Mouse (Mus musculus) kidney, embryonic 15.5 days (tissue): ENCODE measurements around the gene Ahsa1. TPM values are rescaled to one million over a fixed set of nuclear protein-coding genes. Genes with fewer than 3 reads are reported as not detected.

Source experiments
- ATAC-seq: fragments of 200-750 bp; cut with Nextera tagmentation; replicated peaks from 2 replicates; pipeline ENCODE4 v1.8.0; 2017; ENCODE audit warnings: moderate TSS enrichment; ENCODE audit not compliant: low FRiP score
- H3K27ac ChIP-seq: fragments of 300-500 bp; sonication (generic); 2 replicates; pipeline ENCODE4 v1.5.1; 2015; ENCODE audit warnings: mild to moderate bottlenecking, inconsistent platforms
- H3K27me3 ChIP-seq: fragments of 300-500 bp; sonication (generic); 2 replicates; pipeline ENCODE4 v1.6.1; 2015; ENCODE audit warnings: inconsistent platforms
- H3K36me3 ChIP-seq: fragments of 300-500 bp; sonication (generic); 2 replicates; pipeline ENCODE4 v1.6.1; 2015; ENCODE audit warnings: inconsistent platforms
- H3K4me1 ChIP-seq: fragments of 300-500 bp; sonication (generic); 2 replicates; pipeline ENCODE4 v1.6.1; 2015; ENCODE audit warnings: inconsistent platforms
- H3K4me2 ChIP-seq: fragments of 300-500 bp; sonication (generic); 2 replicates; pipeline ENCODE4 v1.6.1; 2015; ENCODE audit warnings: moderate library complexity, mild to moderate bottlenecking, inconsistent platforms
- H3K4me3 ChIP-seq: fragments of 300-500 bp; sonication (generic); replicated peaks from 2 replicates; pipeline ENCODE4 v1.5.1; 2015; ENCODE audit warnings: mild to moderate bottlenecking, inconsistent platforms
- H3K9ac ChIP-seq: fragments of 300-500 bp; sonication (generic); 2 replicates; pipeline ENCODE4 v1.6.1; 2015; ENCODE audit warnings: mild to moderate bottlenecking, inconsistent platforms
- H3K9me3 ChIP-seq: fragments of 300-500 bp; sonication (generic); replicated peaks from 2 replicates; pipeline ENCODE4 v1.6.1; 2016; ENCODE audit warnings: inconsistent platforms
- WGBS: fragments of 180-500 bp; shearing (Covaris S2); methylation state at CpG from one replicate; pipeline ENCODE4 v1.1.7; 2015; ENCODE audit warnings: mixed read lengths; 5-methylcytosine and 5-hydroxymethylcytosine counted together
- microRNA-seq: library from miRNA; unstranded; fragments of <30 nt; microRNA quantifications from one replicate; pipeline ENCODE4, GENCODE M21; 2016
- polyA plus RNA-seq: library from polyadenylated mRNA; unstranded; fragments of >200 nt; fragmentation: Nextera tagmentation; extraction: Ambion mirVana; gene quantifications from 2 replicates; pipeline ENCODE4 v1.2.1, GENCODE M21; 2015

Gene Ahsa1
- polyA plus RNA-seq, 1 experiment from 2014 or later = 235 TPM

DNA sequence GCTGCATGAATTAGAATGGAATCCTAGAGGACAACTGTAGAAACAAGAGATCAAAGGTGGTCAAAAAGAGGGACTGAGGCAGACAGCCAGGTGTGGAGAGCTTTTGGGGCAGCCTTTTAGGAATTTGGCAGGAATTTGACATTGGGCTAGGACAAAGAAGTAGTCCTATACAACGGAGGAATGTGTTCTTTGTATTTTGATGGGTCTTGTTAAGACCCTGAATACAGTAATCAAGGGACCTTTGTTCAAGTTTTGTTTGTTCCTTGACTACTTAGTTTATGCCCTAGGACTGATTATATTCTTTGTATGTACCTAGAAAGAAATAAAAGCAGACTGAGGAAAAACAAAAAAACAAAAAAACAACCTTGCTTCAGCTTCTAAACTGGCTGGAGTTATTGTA lies 51.7 kb downstream of the Ahsa1 start:
- Histone ChIP-seq H3K4me1 (no peaks in the 10 kb centered on the region), H3K27ac (no peak overlapping the region), H3K4me3 (no peak overlapping the region), H3K9me3 (no peaks in the 10 kb centered on the region), H3K9ac (no peak overlapping the region), H3K4me2 (no peak overlapping the region), H3K27me3 (no peaks in the 10 kb centered on the region), H3K36me3 (peaks cover 10% of the 10 kb centered on the region)
- no peak for ATAC-seq
- WGBS = 82% methylated on average over 1 of the region's 1 CpGs

DNA sequence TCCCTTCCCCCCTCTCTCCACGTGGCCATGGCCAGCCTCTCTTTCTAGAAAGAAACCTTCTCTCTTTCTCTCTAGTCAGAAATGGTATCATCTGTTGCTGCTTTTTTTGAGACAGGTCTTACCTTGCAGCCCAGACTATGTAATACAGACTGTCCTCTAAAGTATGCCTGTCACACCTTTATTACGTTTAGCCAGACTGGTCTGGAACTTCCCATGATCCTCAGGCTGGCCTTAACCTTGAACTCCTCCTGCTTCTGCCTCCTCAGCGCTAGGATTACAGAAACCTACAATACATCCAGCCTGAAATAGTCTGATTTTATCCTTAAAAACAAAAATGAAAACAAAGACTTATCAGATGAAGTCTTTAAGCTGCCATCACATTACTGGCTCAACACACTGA lies 53.0 kb downstream of the Ahsa1 start:
- Histone ChIP-seq H3K27ac (no peak overlapping the region), H3K4me1 (no peaks in the 10 kb centered on the region), H3K36me3 (peaks cover 10% of the 10 kb centered on the region), H3K9me3 (no peaks in the 10 kb centered on the region), H3K4me2 (no peak overlapping the region), H3K4me3 (no peak overlapping the region), H3K9ac (no peak overlapping the region), H3K27me3 (no peaks in the 10 kb centered on the region)
- whole genome bisulfite sequencing = 82% methylated on average over 3 of the region's 3 CpGs
- no peak for ATAC-seq

Small RNA genes lying within 50 kb of the gene (microRNA-seq; reads per million reads assigned to microRNA genes)
- not detected for gene Gm47293

Other genes starting within 250 kb of the Ahsa1 start
- 0.06 and 0.10 TPM in 2 replicates for gene Tmem63c, start 245.1 kb upstream of the Ahsa1 start, polyA plus RNA-seq
- gene Ngb, start 163.9 kb upstream of the Ahsa1 start, polyA plus RNA-seq = 0.69 and 0.74 TPM in 2 replicates
- gene Gstz1, start 119.3 kb upstream of the Ahsa1 start, polyA plus RNA-seq = 43.9 and 56.1 TPM in 2 replicates
- 18.5 and 19.0 TPM in 2 replicates for gene Pomt2, start 118.5 kb upstream of the Ahsa1 start, polyA plus RNA-seq
- gene Samd15, start 66.8 kb upstream of the Ahsa1 start, polyA plus RNA-seq = 1.3 and 1.7 TPM in 2 replicates
- gene Tmed8, start 66.0 kb upstream of the Ahsa1 start, polyA plus RNA-seq = 2.1 and 2.2 TPM in 2 replicates
- 0.55 and 0.66 TPM in 2 replicates for gene Noxred1, start 27.7 kb upstream of the Ahsa1 start, polyA plus RNA-seq
- 44.4 and 46.6 TPM in 2 replicates for gene Vipas39, start 223 bp upstream of the Ahsa1 start, polyA plus RNA-seq
- gene Ism2, start 33.2 kb downstream of the Ahsa1 start, polyA plus RNA-seq = 0.98 and 1.1 TPM in 2 replicates
- gene Sptlc2, start 121.9 kb downstream of the Ahsa1 start, polyA plus RNA-seq = 75.4 and 78.5 TPM in 2 replicates
- gene Slirp, start 177.4 kb downstream of the Ahsa1 start, polyA plus RNA-seq = 310 and 326 TPM in 2 replicates
- gene Alkbh1, start 177.5 kb downstream of the Ahsa1 start, polyA plus RNA-seq = 61.9 and 64.6 TPM in 2 replicates
- 135 and 136 TPM in 2 replicates for gene Snw1, start 205.8 kb downstream of the Ahsa1 start, polyA plus RNA-seq
- not detected in 2 replicates for gene Gm5788, start 228.2 kb downstream of the Ahsa1 start, polyA plus RNA-seq
- not detected in 2 replicates for gene Gm8300, start 247.8 kb downstream of the Ahsa1 start, polyA plus RNA-seq